Mouse (Mus musculus): Measurements from ENCODE around the gene Flywch1.
"Not testable (repeated sequence)": the region's sequence is repeated elsewhere in the genome, so short reads cannot be mapped to it uniquely, and the experiment has no call there.

The Flywch1 gene

DNA sequence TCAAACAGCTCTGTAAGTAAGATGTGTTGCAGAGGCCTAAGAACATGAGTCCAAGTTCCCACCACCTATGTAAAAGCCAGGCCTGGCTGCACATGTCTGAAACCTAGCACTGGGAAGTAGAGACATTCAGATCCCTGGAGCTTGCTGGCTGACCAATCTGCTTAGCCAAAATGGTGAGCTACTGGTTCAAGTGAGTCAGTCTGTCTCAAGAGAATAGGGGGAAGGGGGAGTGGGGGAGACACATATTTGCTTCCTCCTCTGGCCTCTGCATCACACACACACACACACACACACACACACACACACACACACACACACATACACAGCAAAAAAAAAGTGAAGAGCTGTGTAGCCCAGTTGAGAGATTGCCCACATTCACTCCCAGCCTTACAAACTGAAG is 11.9 kb upstream of the Flywch1 start:
- in situ Hi-C loops (cut with MboI, MseI) = no loop called here

DNA sequence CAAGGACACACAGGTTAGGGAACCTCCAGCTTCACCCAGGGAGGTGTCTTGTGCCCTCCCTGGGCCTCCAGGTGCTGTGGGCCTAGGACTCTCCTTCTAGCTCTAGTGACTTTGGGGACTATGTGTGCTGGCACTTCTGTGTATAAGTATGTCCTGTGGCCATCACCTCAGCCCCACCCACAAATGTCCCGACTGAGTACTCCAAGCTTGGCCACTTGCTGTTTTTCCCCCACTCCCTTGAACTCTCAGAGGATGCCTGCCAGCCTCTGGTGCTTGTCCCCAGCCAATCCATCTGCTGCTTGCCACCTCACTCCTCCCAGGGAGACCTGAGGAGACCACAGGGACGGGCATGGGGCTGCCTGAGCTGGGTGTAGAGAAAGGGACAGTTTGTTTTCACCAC is 7.0 kb upstream of the Flywch1 start:
- in situ Hi-C loops (cut with MboI, MseI) = loop anchor here (5.0 kb wide), 1 partner anchor 39 kb away; no protein-coding TSS in a partner anchor

DNA sequence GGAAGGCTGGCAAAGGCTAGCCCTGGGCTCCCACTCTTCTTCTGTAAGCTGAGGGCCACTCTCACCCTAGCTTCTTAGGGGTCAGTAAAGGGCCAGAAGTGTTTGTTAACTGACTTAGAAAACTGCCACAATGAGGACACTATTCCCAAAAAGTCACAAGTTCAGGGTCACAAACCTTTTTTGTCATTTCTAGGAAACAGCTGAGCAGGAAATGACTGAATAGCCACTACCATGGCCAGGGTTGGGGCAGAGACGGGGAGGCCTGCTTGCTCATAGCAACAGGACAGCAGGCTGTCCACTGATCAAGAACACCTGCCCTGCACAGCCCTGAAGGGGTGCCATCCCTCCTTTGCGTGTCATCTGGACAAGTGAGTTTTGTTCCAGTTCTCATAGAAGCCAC is 5.7 kb upstream of the Flywch1 start:
- in situ Hi-C loops (cut with MboI, MseI) = loop anchor here (5.0 kb wide), 1 partner anchor 40 kb away; no protein-coding TSS in a partner anchor

DNA sequence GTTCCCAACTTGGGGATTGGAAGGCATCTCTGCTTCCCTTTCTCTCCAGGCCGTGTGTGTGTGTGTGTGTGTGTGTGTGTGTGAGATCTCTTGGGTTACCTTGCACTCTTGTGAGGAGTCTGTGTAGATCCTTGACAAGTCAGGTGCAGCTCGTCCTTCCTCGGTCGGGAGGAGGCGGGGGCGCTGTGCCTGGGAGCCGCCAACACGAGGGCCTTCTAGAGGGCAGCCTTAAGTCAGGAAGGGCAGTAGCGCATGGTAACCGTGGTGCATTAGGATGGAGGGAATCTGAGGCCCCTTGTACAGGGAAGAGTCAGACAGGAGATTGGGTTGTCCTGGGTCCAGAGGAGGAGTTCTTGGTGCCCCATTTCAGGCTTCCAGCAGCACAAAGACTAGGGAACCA is 4.8 kb upstream of the Flywch1 start:
- in situ Hi-C loops (cut with MboI, MseI) = loop anchor here (5.0 kb wide), 1 partner anchor 41 kb away; no protein-coding TSS in a partner anchor

DNA sequence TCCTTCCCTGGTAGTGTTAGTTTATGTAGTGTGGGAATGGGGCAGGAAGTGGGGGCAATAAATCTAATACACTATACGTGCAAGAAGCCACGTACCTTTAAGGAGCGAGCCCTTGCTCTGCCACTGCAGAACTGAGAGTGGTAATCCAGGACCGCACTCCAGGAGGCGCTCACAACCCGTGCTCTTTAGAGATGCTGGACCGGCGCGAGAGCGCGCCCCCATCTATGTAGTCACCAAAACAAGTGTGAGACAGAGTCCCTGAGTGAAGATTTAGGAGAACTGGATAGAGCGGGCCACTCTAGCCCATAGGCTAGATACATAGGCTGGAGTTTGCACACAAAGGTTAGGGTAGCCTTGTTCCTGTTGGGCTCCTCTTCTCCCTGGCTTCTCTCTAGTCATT is 2.7 kb upstream of the Flywch1 start:
- in situ Hi-C loops (cut with MboI, MseI) = no loop called here

DNA sequence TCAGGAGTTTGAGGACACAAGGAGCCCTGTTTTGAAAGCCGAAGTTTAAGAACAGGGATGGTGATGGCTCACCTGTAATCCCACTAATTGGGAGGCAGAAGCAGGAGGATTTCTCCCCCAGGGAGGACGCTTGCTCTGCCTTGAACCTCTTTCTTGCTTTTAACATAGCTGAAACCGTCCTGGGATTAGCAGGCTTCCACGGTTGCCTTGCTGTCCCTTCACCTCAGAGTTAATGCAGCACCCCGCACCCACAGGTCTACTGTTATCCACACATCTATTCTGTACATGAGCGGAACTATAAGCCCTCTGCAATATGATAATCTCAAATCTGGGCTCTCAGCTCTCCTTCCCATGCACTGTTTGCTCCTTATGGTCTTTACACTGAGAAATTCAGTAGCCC is 2.3 kb upstream of the Flywch1 start:
- in situ Hi-C loops (cut with MboI, MseI) = no loop called here

DNA sequence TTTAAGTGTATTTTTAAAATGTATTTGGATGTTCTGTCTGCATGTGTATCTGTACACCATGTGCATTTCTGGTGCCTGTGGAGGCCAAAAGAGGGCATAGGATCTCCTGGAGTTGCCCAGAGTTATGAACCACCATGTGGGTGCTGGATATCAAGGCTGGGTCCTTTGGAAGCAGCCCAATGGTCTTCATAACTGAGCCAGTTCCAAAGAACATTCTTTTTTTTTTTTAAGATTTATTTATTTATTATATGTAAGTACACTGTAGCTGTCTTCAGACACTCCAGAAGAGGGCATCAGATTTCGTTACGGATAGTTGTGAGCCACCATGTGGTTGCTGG is 786 bp upstream of the Flywch1 start:
- in situ Hi-C loops (cut with MboI, MseI) = not testable (repeated sequence)

DNA sequence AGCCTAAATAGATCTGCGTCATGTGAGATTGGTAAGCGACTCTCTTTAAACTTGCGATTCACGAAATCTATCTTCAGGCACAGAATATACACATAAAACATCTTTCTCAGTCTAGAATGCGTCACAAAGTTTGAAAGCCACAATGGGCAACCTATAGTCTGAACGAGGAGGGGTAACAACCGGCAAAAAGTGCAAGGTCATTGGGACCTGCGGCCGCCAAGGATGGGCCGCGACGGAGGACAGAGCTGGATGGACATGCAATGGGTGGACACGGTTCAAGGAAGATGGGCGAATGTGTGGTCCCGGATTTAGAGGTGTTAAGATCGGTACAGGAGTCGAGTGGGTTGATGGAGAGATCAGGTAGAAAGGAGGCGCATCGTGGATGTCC is 512 bp downstream of the Flywch1 start:
- in situ Hi-C loops (cut with MboI, MseI) = no loop called here

DNA sequence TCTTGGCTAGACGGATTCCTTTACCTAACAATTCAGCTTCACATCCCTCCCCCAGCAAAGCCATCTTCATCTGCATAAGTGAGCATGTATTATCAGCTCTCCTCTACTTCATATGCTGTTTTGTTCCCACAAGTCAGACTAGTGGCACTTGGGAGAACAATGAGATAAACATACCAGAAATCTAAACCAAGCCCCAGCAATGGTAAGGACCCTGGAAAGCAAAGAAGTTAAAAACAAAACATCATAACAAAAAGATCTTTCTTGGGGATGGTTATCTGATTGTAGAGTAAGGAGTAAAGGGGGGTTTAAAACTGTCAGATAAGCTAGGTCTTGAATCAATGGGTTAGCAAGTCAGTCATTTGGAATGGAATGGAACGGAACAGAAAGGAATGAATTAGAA is 909 bp downstream of the Flywch1 start:
- in situ Hi-C loops (cut with MboI, MseI) = no loop called here

DNA sequence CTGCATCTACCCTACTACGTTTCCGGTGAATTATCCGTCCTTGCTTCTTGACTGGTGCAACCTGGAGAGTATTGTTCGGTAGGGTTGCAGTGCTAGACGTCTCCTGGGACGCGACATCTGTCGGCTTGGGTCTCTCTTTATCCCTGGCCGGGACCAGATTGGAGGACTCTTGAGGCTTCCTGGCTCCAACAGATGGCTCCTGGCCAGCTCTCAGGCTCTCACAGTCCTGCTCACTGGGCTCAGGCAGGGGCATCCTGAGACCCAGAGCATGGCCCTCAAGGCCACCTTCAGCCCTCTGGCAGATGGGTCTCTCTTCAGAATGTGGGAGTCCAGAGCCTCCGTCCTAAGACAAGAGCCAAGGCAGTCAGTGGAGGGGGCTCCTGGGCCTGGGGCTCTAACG is 8.4 kb downstream of the Flywch1 start:
- in situ Hi-C loops (cut with MboI, MseI) = no loop called here

DNA sequence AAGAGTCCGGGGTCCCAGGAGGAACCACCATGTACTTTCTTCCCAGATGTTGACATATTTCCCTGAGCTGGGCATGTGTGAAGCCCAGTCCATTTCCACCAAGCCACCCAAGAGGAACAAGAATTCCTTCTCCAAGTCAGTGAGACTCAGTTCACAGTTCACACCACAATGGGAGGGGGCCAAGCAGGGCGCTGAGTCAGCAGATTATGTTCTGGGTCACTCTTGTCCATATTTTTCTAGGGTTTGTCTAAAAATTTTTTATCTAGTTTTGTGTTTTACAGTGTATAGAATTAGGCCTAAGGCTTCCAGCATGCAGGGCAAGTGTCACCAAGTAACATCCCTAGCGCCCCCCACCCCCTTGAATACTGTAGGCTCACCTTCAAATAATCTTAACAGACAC is 10.2 kb downstream of the Flywch1 start:
- in situ Hi-C loops (cut with MboI, MseI) = no loop called here

DNA sequence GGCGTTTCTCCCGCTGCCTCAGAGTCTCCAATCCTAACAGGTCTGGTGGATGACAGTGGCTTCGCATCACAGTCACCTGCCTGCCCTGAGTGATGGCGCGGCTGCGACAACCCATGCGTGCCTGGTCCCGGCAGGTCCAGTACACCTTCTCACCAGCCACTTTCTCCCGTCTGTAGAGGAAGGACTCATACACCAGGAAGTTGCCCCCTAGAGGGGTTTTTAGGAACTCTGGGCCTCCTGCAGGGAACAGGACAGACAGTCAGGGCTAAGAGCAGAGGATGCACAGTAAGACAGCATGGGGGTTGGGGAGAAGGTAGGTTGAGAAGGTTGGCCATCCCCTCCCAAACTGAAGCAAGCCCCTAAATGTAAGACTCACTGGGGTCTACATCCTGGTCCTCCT is 11.2 kb downstream of the Flywch1 start:
- in situ Hi-C loops (cut with MboI, MseI) = no loop called here

DNA sequence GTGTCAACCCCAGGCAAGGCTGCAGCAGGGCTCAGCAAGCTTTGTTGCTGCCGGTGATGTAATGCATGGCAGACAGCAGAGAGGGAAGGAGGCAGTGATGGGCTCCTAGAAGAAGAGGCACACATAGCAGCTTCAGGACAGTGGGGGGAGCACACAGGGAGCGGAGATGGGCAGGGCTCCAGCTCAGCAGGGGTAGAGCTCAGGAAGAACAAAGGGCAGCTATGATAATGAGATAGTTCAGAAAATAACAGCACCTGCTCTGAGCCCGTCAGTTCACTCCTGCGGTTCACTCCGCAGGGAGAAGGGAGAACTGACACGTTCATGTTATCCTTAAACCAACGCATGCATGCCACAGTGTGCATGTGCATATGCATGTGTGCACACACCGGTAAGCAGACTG is 12.6 kb downstream of the Flywch1 start:
- in situ Hi-C loops (cut with MboI, MseI) = no loop called here

DNA sequence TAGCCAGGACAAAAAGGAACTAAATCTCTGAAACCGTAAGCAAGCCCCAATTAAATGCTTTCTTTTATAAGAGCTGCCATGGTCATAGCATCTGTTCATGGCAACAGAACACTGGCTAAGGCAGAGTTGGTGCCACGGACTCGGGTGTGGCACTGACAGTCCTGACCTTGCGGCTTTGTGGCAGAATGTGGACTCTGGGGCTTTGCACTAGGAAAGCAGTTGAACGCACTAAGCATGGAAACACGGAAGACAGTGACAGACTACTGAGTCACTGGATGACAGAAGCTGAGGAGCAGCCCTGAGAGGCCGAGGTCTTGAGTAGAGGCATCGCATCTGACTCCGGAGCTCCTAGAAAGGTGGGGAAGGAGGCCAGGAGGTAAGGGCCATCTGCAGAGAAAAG is 13.8 kb downstream of the Flywch1 start:
- in situ Hi-C loops (cut with MboI, MseI) = no loop called here

DNA sequence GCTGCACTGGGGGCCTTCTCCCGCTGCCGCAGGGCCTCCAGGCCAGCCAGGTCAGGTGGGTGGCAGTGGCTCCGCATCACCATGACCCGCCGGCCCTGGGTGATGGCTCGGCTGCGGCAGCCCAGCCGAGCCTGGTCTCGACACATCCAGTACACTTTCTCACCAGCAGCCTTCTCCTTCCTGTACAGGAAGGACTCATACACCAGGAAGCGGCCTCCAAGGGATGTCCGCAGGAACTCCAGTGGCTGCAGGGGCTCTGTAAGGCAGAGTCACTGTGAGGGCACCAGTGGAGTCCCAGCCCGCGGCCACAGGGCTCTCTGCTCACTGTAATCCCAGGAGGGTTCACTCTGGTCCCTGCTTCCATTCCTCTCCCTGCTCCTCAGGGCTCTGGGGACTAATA is 15.7 kb downstream of the Flywch1 start:
- in situ Hi-C loops (cut with MboI, MseI) = no loop called here

DNA sequence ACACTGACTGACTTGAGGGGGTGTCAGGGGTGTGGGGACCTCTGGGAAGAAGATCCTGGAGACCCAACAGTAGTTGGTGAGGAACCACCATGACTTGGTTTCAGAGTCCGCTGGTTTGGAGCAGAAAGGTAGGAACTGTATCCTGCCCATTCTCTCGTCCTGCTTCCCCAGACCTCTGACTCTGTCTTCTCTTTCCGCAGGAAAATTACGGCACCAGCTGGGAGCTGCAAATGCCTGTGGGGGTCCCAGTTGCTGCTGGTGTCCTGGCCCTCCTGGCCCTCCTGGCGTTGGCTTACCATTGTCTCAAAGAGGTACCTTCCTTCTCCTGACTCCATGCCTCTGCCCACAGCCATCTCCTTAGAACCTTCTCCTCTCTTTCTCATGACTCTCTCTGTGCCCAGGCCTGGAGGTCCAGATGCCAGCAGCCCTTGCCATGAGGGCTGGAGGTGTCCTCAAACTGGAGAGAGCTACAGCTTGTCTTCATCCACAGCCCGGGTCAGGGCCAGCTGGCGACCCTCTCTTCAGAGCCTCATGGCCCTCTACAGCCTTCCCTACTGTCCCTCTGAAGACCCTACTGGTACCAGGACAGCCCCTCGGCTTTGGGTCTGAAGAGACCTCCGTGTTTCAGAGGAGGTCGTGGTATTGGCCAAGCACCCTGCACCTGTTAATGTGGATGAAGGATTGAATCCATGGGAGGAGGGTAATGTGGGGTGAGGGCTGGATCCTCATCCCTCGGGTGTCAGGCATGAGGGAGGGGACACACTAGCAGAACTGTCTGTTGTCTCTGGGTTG is 21.8 kb downstream of the Flywch1 start:
- in situ Hi-C loops (cut with MboI, MseI) = no loop called here

DNA sequence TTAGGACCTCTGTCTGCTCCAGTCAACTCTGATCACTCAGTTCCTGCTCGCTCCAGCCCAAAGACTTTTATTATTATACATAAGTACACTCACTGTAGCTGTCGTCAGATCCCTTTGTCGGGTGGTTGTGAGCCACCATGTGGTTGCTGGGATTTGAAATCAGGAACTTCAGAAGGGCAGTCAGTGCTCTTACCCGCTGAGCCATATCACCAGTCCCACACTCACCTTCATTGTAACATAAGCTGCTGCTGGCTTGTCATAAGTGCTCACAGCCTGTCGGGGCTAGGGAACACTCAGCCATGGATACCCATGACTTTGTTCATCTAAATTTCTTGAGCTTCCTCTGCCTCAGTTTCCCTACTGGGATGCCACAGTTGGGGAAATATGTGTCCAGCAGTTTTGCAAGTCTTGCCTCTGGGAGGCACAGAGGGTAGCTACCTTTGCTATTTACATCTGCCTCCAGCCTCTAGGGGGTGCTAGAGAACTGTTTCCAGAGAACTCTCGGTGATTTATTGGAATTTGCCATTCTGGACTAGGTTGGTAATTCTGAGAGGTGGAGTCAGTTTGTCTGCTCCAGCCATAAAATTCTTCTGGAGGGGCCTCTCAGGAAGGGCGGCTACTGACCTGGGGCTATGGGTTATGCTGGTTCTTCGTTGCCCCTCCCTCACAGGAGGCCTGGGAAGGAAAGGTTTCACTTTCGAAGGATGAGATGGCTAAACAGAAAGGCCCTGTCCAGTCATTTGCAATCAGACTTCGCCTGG is 22.6 kb downstream of the Flywch1 start:
- in situ Hi-C loops (cut with MboI, MseI) = no loop called here

DNA sequence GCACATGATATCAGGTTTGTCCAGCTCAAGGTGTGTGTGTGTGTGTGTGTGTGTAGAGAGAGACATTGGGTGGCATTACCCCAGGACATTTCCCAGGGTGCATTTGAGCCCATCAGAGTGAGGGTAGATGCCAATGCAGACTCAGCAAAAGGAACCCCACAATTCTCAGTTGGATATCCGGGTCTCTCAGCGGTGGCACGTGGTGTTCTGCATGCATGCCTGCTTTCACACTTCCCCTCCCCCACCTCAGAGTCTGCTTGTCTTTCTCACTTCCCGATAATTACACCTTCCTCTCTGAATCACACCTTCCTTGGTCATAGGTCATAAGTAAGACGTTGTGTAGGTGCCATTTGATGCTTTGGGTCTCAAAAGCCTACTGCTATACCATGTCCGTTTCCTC is 23.4 kb downstream of the Flywch1 start:
- in situ Hi-C loops (cut with MboI, MseI) = no loop called here

DNA sequence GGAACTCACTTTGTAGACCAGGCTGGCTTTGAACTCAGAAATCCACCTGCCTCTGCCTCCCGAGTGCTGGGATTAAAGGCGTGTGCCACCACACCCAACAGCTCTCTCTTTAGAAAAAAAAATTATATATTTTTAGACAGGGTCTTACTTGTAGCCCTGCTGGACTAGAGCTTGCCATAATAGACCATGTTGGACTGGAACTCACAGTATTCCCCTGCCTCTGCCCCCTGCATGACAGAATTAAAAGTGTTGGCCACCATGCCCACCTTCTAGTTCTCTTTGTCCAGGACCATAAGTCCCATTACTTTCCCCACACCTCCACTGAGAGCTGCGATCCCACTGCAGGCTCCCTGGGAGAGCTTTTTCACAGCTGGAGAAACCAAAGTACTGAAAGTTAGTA is 23.9 kb downstream of the Flywch1 start:
- in situ Hi-C loops (cut with MboI, MseI) = no loop called here

DNA sequence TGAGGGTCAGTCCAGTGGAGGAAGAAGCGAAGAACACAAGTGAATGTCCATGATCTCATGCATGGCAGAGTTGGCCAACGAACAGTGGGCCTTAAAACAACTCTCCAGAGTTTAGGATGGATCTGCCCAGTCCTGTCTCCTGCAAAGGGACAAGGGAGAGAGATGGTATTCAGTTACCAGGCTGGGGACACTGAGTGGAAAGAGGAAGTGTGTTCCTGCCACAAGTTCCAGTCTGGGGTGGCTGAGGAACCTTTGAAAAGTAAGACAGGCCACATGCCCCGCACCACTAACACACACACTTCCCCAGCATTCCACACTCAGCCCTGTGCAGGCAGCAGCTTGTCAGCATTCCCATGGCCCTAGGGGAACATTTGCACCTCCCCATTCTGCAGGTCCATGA is 24.6 kb downstream of the Flywch1 start:
- in situ Hi-C loops (cut with MboI, MseI) = no loop called here

DNA sequence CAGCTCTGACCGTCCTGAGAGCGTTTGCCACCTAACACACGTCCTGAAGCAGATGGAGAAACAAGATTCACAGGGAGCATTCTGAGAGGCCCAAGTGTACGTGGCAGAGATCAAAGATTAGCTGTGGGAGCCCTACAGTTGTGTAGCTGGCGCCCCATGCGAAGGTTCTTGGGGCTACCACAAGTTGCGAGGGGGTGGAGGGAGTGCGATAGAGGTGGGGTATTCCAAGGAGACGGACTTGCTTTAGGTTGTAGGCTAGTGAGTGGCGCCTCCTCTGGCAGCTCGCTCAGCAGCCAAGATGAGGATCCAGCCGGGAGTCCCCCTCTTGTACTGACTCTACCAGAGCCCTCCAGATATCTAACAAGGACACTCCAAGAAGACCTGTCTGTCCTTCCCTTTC is 25.1 kb downstream of the Flywch1 start:
- in situ Hi-C loops (cut with MboI, MseI) = no loop called here

DNA sequence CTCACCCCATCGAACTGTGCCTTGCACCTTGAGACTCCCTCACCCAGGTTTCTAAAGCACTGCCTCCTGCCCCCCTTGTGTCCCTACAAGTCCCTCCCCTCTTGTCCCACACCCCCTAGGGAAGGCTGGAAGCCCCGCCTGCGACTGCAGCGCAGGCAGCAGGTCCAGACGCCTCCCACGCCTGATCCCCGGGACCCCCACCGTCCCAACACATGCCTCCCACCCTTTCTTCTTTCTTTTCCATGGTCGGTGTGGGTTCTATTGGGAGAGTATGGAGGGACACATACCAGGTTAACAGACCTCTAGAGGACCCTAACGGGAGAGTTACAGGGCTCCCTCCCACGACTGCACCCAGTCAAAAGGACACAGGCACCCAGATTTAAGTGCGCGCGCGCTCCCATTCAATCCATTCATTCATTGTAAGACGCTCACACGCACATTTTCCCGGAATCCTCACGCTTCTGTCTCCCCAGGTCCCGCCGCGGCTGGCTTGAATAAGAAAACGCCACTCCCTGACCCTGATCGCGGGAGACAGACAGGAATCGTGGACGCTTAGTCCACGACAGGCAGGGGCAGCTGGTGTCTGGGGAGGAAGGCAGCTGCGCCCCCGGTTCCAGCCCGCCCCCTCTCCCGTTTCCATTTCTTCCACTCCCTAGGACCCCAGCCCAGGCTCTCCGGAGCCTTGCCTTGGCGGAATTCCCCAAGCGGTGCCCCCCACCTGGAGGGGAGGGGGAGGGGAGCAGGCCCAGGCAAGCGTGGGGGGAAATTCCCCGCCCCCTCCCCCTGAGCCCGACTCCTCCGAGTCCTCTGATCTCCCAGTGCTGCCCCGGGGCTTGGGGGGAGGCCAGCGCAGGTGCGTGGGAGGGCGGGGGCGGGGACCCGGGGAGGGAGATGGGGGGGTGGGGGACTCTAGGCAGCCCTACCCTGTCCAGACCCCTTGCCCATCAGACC is 25.8 kb downstream of the Flywch1 start, which contains the start of gene Kremen2:
TSS of gene Kremen2 (minus strand) at position 533 of the 951 bp plus-strand sequence.
- in situ Hi-C loops (cut with MboI, MseI) = no loop called here
